Mouse (Mus musculus) megakaryocyte, embryonic 14.5 days (primary cell): ENCODE results near the gene Pard6a.

Experiments used
- FLI1 ChIP-seq: IDR thresholded peaks from 2 replicates; pipeline ENCODE4 v1.6.1; 2012; ENCODE audit warnings: low read length, inconsistent platforms, mixed read lengths
- GATA1 ChIP-seq: IDR thresholded peaks from 3 replicates; pipeline ENCODE4 v1.6.1; 2012; ENCODE audit warnings: mixed read lengths, low read length, inconsistent platforms, borderline replicate concordance

- TF ChIP-seq GATA1: peak; percentile 87; the same call in 1 of the 3 replicates
- TF ChIP-seq FLI1: peak; percentile 83
Observed at GRCm38 (mm10) chr8:105727397-105728124, 26.6 kb downstream of the Pard6a start.
